In the genomic region with DNA sequence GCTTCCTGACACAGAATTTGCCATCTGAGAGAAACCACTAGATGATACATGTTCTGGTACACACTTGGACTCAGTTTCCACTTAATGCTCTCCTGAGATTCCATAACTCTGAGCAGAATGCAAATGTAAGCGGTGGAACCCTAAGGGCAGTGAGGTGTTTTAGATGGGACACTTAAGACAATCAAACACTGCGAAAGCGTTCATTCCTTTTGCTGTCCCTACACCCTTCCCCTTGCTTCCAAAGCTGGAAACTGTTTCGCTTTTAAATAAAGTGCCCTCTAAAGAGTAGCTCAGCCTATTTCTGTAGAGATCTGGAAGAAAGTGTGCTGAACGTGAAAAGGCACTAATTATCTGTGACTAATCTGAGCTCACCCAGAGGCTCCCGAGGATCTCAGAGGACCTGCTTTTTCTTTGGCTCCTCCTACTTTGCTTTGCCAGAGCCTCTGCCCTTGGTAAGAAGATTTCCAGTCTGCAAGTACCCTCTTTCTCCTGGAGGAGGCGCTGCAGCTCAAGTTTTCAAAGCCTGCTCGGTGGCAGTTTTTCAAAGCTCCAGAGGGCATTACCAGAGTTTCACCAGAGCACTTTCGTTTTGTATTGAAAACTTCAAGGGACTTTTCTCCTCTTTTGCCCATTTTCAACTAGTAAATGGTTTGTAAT, we compare ENCODE assay signal across 8 mouse cellular contexts. TPM values are rescaled to one million over a fixed set of nuclear protein-coding genes. Genes with fewer than 3 reads are reported as not detected.
DNase-seq lines count a peak whose midpoint lies in the region; ATAC-seq and TF ChIP-seq lines count a peak whose summit lies in the region.

No protein-coding gene starts in this region.

- H3K4me1 ChIP-seq in hindbrain, embryonic 10.5 days (replicated peaks), result no peaks in the 10 kb centered on the region
- no peaks in the 10 kb centered on the region for H3K4me1 ChIP-seq in lung, postnatal 0 days (ENCODE audit: insufficient read depth, low read depth, low read length)

- peak; percentile 46 for ATAC-seq in lung, postnatal 0 days

- no peak overlapping the region for H3K4me3 ChIP-seq in hindbrain, embryonic 10.5 days
- H3K4me3 ChIP-seq in lung, postnatal 0 days (ENCODE audit: low read depth, low read length), result no peak overlapping the region

- peak; percentile 64 for DNase-seq in ES-CJ7 (ENCODE audit: low read depth, low spot score)
- peak; percentile 92 for DNase-seq in brain, adult 2 months (ENCODE audit: low read depth, low spot score)
- peak; percentile 7 for DNase-seq in fibroblast of lung, adult 2 months (ENCODE audit: low read depth)
- DNase-seq in hindbrain, embryonic 10.5 days (ENCODE audit: low spot score), result peak; percentile 76
- peak; percentile 78 to 82 for DNase-seq in layer of hippocampus, postnatal 10 days (ENCODE audit: low spot score in 2 of 2)
- DNase-seq in lung, postnatal 0 days (ENCODE audit: low spot score), result peak; percentile 77
- peak; percentile 45 for DNase-seq in ovary, postnatal 14 days (ENCODE audit: low spot score)
- DNase-seq in urinary bladder, postnatal 14 days (ENCODE audit: low spot score), result peak; percentile 53

- no peaks in the 10 kb centered on the region for H3K9me3 ChIP-seq in hindbrain, embryonic 10.5 days
- H3K9me3 ChIP-seq in lung, postnatal 0 days (ENCODE audit: low read length), result no peaks in the 10 kb centered on the region

- H3K4me2 ChIP-seq in lung, postnatal 0 days (replicated peaks; ENCODE audit: low read depth, low read length), result no peak overlapping the region; the same call in 1 of the 2 replicates

- peaks cover 10% of the 10 kb centered on the region; the same call in 1 of the 2 replicates for H3K27me3 ChIP-seq in hindbrain, embryonic 10.5 days (ENCODE audit: insufficient read depth, poor library complexity, severe bottlenecking)
- H3K27me3 ChIP-seq in lung, postnatal 0 days (replicated peaks; ENCODE audit: insufficient read depth, low read length), result no peaks in the 10 kb centered on the region

- no peak overlapping the region for H3K9ac ChIP-seq in lung, postnatal 0 days (replicated peaks; ENCODE audit: low read depth)

- peak; percentile 74 for TF ChIP-seq CTCF in lung, postnatal 0 days (IDR thresholded peaks at IDR 0.05)

- no peak for TF ChIP-seq EP300 in lung, postnatal 0 days (IDR thresholded peaks at IDR 0.05)

- H3K36me3 ChIP-seq in hindbrain, embryonic 10.5 days, result no peaks in the 10 kb centered on the region
- no peaks in the 10 kb centered on the region for H3K36me3 ChIP-seq in lung, postnatal 0 days (ENCODE audit: insufficient read depth, low read length)

- H3K27ac ChIP-seq in hindbrain, embryonic 10.5 days, result no peak overlapping the region
- no peak overlapping the region for H3K27ac ChIP-seq in lung, postnatal 0 days (ENCODE audit: low read length)

- 32% methylated on average over 9 of the region's 9 CpGs for WGBS in hindbrain, embryonic 10.5 days
- 29% methylated on average over 9 of the region's 9 CpGs for WGBS in lung, postnatal 0 days

RNA-seq across cellular contexts. Expression of a gene that starts 33.1 kb away (rescaled TPM):
- polyA plus RNA-seq in hindbrain, embryonic 10.5 days (2016; fragmentation: Nextera tagmentation; extraction: Ambion mirVana), result 0.55 TPM in 1 of 2 replicates, not detected in the other
- not detected for total RNA-seq in layer of hippocampus, postnatal 10 days (2021)
- polyA plus RNA-seq in lung, postnatal 0 days (2015; fragmentation: Nextera tagmentation; extraction: Ambion mirVana), result 12.4 and 13.4 TPM in 2 replicates

Comparison
In these comparisons a context has a peak if more than half of its experiments do, and no peak if none do; other contexts are left out.
1. DNase-seq: peak in every context shown above with its lines; median percentile 92 in brain, adult 2 months; 80 in layer of hippocampus, postnatal 10 days; 77 in lung, postnatal 0 days; 76 in hindbrain, embryonic 10.5 days; 64 in ES-CJ7; 53 in urinary bladder, postnatal 14 days; 45 in ovary, postnatal 14 days; 7 in fibroblast of lung, adult 2 months.